Mouse (Mus musculus) cerebellum, adult (tissue): Measurements from ENCODE around the gene Shmt1.

Experiments
- ATAC-seq: cut with Nextera tagmentation; 2 replicates; pipeline ENCODE4 v1.9.2; 2017; ENCODE audit warnings: mild to moderate bottlenecking, moderate library complexity, mixed read lengths; ENCODE audit not compliant: insufficient number of reproducible peaks, low FRiP score, low TSS enrichment

The Shmt1 gene

DNA sequence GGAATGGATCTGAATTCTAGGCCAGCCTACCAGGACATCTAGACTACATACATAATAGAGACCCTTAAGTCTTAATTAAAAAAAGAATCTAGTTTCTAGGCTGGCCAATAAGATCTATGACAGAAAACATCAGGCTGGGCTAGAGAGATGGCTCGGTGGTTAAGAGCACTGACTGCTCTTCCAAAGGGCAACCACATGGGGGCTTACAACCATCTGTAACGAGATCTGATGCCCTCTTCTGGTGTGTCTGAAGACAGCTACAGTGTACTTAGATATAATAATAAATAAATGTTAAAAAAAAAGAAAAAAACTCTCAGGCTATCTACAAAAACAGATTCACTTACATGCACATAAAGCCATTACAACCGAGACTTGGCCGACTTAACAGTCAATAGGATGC is 11.5 kb downstream of the Shmt1 start:
- ATAC-seq = no peak

DNA sequence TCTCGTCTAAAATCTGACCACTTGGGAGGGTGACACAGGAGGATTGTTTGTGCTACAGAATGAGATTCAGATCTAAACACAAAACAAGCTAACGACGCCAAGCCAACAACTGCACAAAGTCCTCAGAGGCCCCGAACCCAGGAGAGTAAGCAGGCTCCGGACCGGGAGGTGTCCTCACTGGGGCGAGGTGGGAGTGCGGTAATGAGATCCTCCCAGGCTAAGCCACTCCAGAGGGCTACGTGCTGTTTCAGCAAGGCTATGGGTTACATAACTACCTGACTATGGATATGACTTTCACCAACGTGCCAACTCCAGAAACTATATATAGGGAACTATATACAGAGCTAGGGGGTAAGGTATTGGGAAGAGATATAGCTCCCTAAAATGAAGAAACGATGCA is 15.2 kb downstream of the Shmt1 start:
- no peak for ATAC-seq

- no peak for ATAC-seq
These were observed 21.0 kb downstream of the Shmt1 start for GRCm38 (mm10) chr11:60790472-60790871.

DNA sequence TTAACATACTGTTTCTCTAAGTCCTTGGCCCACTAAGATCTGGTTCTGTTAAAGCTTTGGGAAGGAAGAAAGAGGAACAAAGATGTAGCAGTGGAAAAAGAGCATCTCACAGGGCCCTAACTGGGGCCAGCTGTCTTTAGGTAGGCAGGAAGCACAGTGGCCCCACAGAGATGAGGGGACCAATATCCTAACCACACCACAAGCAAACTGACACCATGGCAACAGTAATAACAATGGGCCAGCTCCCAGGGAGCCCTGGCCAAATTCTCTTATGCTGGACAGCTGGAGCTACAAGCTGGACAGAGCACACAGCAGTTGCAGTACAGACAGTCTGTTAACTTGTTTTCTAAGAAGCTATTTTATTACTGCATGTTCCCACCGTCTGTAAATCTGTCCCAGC is 23.9 kb downstream of the Shmt1 start:
- no peak for ATAC-seq

GRCm38 (mm10) chr11:60784179-60784922 is 27.2 kb downstream of the Shmt1 start:
- no peak for ATAC-seq

- ATAC-seq = no peak
These were observed 31.8 kb downstream of the Shmt1 start for GRCm38 (mm10) chr11:60779673-60780189.

GRCm38 (mm10) chr11:60777801-60778370 is 33.6 kb downstream of the Shmt1 start:
- ATAC-seq = no peak

DNA sequence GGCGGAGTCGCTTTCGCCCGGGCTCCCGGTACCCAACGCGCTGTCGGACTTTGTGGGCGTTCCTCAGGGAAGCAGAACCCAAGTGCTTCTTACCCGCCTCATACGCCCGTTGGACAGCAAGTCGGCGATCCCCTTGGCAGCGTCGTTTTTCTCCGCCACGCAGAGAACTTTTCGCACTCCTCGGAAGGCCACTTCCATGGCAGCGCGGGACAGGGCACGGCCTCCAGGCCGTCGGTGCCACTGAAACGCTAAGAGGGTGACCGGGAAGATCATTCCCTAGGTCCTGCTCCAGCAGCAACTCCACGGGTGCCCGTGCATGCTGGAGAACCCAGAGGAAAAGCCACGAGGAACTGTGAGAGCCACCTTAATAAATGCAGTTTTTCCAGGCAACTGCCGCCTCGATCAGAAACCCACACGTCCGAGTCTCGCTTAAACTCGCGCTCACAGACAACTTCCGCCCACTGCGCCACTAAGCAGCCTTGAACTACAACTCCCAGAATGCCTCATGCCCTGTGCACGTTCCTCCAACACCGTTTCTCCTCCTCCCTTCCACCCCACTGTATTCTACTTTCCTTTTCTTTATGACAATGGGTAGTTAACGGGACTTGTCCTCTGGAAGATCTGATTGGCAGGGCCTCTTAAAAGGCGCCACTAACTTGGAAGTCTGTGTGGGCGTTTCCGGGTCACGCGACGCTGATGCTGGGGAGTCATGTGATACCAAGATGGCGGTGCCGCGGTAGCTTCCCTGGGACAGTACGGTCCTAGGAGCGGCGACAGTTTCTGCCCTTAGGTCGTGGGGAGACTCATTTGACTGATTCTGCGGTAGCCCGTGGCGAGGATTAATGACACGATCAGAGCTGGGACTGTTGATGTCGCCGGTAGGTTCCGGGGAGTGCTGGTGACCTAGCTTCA is 34.4 kb downstream of the Shmt1 start, which contains the start of the genes Top3a and Smcr8:
Gene Top3a, minus strand, starts transcription at position 537 of the 912 bp plus-strand sequence.
Gene Smcr8, plus strand, starts transcription at position 696 of the 912 bp plus-strand sequence.
- ATAC-seq = peak; percentile 92

- no peak for ATAC-seq
These were observed 35.2 kb downstream of the Shmt1 start for GRCm38 (mm10) chr11:60776107-60776828.

DNA sequence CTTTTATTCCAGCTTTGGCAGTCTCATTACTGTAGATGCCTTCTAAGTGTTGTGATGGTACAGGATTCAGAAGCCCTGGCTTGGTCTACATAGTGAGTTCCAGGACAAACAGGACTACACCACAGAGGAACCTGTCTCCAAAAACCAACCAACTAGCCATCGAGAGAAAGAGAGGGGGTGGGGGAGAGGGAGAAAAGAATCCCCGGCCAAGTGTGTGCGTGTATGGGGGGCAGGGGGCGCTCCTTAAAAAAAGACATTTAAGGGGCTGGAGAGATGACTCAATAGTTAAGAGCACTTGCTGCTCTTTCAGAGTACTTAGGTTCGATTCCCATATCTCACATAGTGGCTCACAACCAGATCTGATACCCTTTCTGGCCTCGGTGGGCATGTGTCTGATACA is 35.9 kb downstream of the Shmt1 start:
- no peak for ATAC-seq

DNA sequence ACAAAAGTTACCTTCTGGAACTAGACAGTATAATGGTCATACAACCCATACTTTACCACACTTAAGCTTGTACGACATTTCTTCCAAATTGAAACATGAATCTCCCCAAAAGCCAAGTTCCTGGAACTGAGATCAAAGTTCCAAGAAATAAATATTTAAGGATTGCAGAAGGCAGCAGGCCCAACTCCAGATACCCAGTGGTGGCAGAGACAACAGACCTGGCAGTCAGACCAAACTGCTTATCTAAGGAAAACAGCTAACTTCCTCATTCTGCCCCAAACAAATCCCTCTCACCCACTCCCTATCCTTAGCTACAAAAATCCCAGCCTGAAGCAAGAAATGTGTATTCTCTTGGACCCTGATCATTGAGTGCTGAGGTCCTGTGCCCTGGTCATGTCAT is 36.7 kb downstream of the Shmt1 start:
- ATAC-seq = no peak

- ATAC-seq = no peak
These were observed 37.3 kb downstream of the Shmt1 start for GRCm38 (mm10) chr11:60774158-60774689.

GRCm38 (mm10) chr11:60772161-60772560 is 39.4 kb downstream of the Shmt1 start:
- no peak for ATAC-seq

DNA sequence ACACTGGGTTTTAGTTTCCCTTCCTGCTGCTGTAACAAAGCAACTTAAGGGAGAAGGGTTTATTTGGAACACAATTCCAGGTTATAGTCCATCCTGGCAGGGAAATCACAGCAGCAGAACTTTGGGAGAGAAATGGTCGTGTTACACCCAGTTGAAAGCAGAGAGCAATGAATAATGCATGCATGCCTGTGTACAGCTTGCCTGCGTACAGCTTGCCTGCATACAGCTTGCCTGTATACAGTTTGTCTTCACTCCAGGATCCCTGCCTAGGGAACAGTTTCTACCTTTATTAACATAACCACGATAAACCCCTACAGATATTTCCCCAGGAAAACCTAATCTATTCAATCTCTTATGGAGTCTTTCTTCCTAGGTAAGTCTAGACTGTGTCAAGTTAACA is 40.7 kb downstream of the Shmt1 start:
- ATAC-seq = no peak

DNA sequence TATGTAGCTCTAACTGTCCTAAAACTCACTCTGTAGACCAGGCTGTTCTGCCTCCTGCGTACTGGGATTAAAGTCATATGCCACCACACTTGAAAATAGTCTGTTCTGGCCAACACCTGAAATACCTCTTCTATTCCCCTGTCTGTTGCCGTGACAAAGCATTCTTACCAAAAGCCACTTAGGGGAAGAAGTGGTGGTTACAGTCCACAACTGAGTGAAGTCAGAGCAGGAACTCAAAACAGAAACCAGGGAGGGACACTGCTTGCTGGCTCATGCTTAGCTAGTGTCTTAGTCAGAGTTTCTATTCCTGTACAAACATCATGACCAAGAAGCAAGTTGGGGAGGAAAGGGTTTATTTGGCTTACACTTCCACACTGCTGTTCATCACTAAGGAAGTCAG is 42.2 kb downstream of the Shmt1 start:
- ATAC-seq = no peak

- no peak for ATAC-seq
These were observed 44.5 kb downstream of the Shmt1 start for GRCm38 (mm10) chr11:60766969-60767368.

GRCm38 (mm10) chr11:60761681-60762080 is 49.8 kb downstream of the Shmt1 start:
- no peak for ATAC-seq

DNA sequence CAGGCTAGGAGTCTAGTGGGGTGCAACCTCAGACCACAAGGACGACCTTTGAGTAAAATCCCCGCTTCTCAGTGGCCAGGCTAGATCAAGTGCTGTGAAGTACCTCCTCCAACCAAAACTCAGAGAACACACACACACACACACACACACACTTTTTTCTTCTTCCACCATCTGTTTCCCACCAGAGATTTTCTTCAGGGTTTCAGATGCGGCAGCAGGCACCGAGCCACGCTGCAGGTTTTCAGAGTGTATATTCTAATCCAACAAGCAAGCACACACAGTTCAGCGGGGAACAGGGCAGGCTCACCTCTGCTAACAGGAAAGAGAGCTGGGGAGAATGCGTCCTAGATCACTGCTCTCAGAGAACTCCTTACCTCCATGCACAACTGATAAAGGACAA is 55.9 kb downstream of the Shmt1 start:
- ATAC-seq = no peak

GRCm38 (mm10) chr11:60740321-60740720 is 71.2 kb downstream of the Shmt1 start:
- ATAC-seq = no peak
